24 mouse cellular contexts compared by ENCODE assay signal in genomic region chr15:99857479-99857878, GRCm38 (mm10). TPM values are rescaled to one million over a fixed set of nuclear protein-coding genes. Genes with fewer than 3 reads are reported as not detected.
DNase-seq lines count a peak whose midpoint lies in the region; TF ChIP-seq lines count a peak whose summit lies in the region.
"Had no signal": no experiment of that assay in that cellular context is flagged by ENCODE, and none has a peak within 500 bp of the region (broad histone marks: within the 10 kb centered on the region; RNA-seq: fewer than 3 reads in every experiment).

No protein-coding gene starts in this region.

- TF ChIP-seq POLR2A in kidney, adult 2 months (IDR thresholded peaks at IDR 0.05; ENCODE audit: low read depth, low read length): no peak

- no peaks in the 10 kb centered on the region for H3K9me3 ChIP-seq in limb, embryonic 10.5 days (replicated peaks)
- H3K9me3 ChIP-seq: forebrain, embryonic 13.5 days; limb, embryonic 15.5 days; midbrain, embryonic 12.5 days; neural tube, embryonic 13.5 days; stomach, embryonic 15.5 days had no signal

- H3K27me3 ChIP-seq in kidney, adult 2 months (replicated peaks; ENCODE audit: control insufficient read depth, insufficient read depth, low read length): no peaks in the 10 kb centered on the region
- H3K27me3 ChIP-seq in limb, embryonic 10.5 days (ENCODE audit: low read depth, poor library complexity, severe bottlenecking): no peaks in the 10 kb centered on the region
- H3K27me3 ChIP-seq: forebrain, embryonic 13.5 days; limb, embryonic 15.5 days; midbrain, embryonic 12.5 days; neural tube, embryonic 13.5 days; stomach, embryonic 15.5 days had no signal

- WGBS in kidney, adult 2 months: 43% methylated on average over 8 of the region's 8 CpGs
- 52% methylated on average over 8 of the region's 8 CpGs for WGBS in limb, embryonic 10.5 days

- no peak overlapping the region for H3K27ac ChIP-seq in kidney, adult 2 months (ENCODE audit: insufficient read depth, low read depth, low read length)
- H3K27ac ChIP-seq in limb, embryonic 10.5 days: 0 out of 2 replicates have a peak overlapping the region, but pooled peaks have one; percentile 25
- H3K27ac ChIP-seq: forebrain, embryonic 13.5 days; hindbrain, embryonic 14.5 days; limb, embryonic 15.5 days; midbrain, embryonic 12.5 days; neural tube, embryonic 13.5 days; stomach, embryonic 15.5 days had no signal

- 0 out of 2 replicates have a peak, but pooled peaks have one; percentile 0 for TF ChIP-seq CTCF in kidney, adult 2 months (conservative IDR thresholded peaks at IDR 0.05; ENCODE audit: insufficient read depth, insufficient read length, low read depth, low read length)

- H3K4me3 ChIP-seq in kidney, adult 2 months (ENCODE audit: insufficient read depth, low read depth, low read length): no peak overlapping the region
- no peak overlapping the region for H3K4me3 ChIP-seq in limb, embryonic 10.5 days
- H3K4me3 ChIP-seq: erythroblast, embryonic 14.5 days; forebrain, embryonic 13.5 days; limb, embryonic 15.5 days; midbrain, embryonic 12.5 days; neural tube, embryonic 13.5 days; stomach, embryonic 15.5 days had no signal

- H3K4me1 ChIP-seq in kidney, adult 2 months (ENCODE audit: control insufficient read depth, insufficient read depth, low read length): peaks cover 17% of the 10 kb centered on the region
- H3K4me1 ChIP-seq in limb, embryonic 10.5 days: peaks cover 29% of the 10 kb centered on the region

- no peaks in the 10 kb centered on the region for H3K36me3 ChIP-seq in kidney, adult 2 months (ENCODE audit: control insufficient read depth, insufficient read depth, low read length)
- H3K36me3 ChIP-seq in limb, embryonic 10.5 days: no peaks in the 10 kb centered on the region
- H3K36me3 ChIP-seq: limb, embryonic 15.5 days; midbrain, embryonic 12.5 days; neural tube, embryonic 13.5 days; stomach, embryonic 15.5 days had no signal

- peak; percentile 64 for DNase-seq in kidney, adult 2 months
- DNase-seq in kidney, postnatal 14 days: no peak
- DNase-seq in lung, postnatal 36 days: peak; percentile 59
- DNase-seq in lung, postnatal 10 days: no peak
- no peak for DNase-seq in limb, embryonic 10.5 days (ENCODE audit: low spot score)
- no peak for DNase-seq in embryo, embryonic 9.5 days (ENCODE audit: extremely low spot score)
- no peak for DNase-seq in adrenal gland, postnatal 36 days
- DNase-seq in natural killer cell, adult 2 months (ENCODE audit: low spot score in 2 of 2): no peak
- DNase-seq: adrenal gland, adult 8-10 months; cerebellum, adult 18-20 months; cerebellum, postnatal 36 days; gastrocnemius, postnatal 14 days; heart, adult 18-20 months; heart, postnatal 36 days; layer of hippocampus, postnatal 36 days; right cerebral cortex, postnatal 14 days; spleen, adult 18-20 months had no signal

RNA-seq across cellular contexts. Expression of gene Lima1, which starts 17.8 kb away (rescaled TPM):
- polyA plus RNA-seq in kidney, adult 2 months (2012; rRNA removed): 29.9 and 32.7 TPM in 2 replicates
- 56.8 and 70.8 TPM in 2 replicates for polyA plus RNA-seq in limb, embryonic 10.5 days (2016; fragmentation: Nextera tagmentation; extraction: Ambion mirVana)
- 10 to 100 TPM; 42.1 to 43.0 TPM for total RNA-seq in adrenal gland, postnatal 36 days (2021)

Comparison
In these comparisons a context has a peak if more than half of its experiments do, and no peak if none do; other contexts are left out.
1. DNase-seq: peak in kidney, adult 2 months (single experiment) and lung, postnatal 36 days (single experiment); none in kidney, postnatal 14 days (single experiment), lung, postnatal 10 days (single experiment), limb, embryonic 10.5 days (single experiment), embryo, embryonic 9.5 days (single experiment), adrenal gland, postnatal 36 days (0 of 2) and natural killer cell, adult 2 months (0 of 2).